Mouse (Mus musculus) spleen, adult 2 months (tissue): ENCODE measurements around the gene S100a9.

ENCODE experiments used
- CTCF ChIP-seq: fragments of 200-500 bp; IDR thresholded peaks from 2 replicates; pipeline ENCODE4 v1.5.1; 2011; ENCODE audit warnings: mild to moderate bottlenecking, inconsistent platforms; ENCODE audit not compliant: insufficient read depth, insufficient read length, insufficient replicate concordance; ENCODE audit errors: extremely low read depth
- POLR2A ChIP-seq: fragments of 200-500 bp; IDR thresholded peaks from 2 replicates; pipeline ENCODE4 v1.6.1; 2011; ENCODE audit warnings: low read depth, low read length, inconsistent platforms

DNA sequence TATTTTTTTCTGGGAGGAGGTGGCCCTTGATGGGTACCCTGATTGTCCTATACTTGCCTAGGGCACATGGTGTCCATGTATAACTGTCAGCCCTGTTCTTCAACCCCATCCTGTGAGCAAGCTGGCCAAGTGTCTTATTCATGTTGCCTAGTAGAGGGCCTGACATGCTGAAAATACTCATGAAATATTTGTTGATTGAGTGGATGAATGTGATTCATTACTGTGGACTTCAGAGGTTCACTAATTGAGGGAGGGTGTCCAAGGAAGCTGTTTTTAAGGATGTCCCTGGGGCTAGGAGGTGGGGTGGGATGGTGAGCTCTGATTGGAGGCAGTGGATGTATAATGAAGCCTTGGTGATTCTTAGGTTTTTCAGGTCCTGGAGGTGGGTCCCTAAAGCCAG is 41.8 kb downstream of the S100a9 start, which contains the start of gene S100a7a:
- TF ChIP-seq CTCF: no peak
- no peak for TF ChIP-seq POLR2A
